Mouse (Mus musculus): ENCODE measurements around the gene Tagap1. TPM values are rescaled to one million over a fixed set of nuclear protein-coding genes. Genes with fewer than 3 reads are reported as not detected.
"Not testable (repeated sequence)": the region's sequence is repeated elsewhere in the genome, so short reads cannot be mapped to it uniquely, and the experiment has no call there.

Tagap1 gene
- polyA plus RNA-seq, 1 experiment from 2014 or later = 10.1 TPM

GRCm38 (mm10) chr17:6974985-6975384, 14.0 kb upstream of the Tagap1 start:
- WGBS (ENCODE audit: missing documents) = no CpG with 5 or more reads among the region's 3 CpGs
- H3K79me2 ChIP-seq (ENCODE audit: inconsistent target); H3K27ac ChIP-seq; H3K4me3 ChIP-seq (ENCODE audit: inconsistent target); H3K36me3 ChIP-seq (ENCODE audit: inconsistent target): not testable (repeated sequence)

DNA sequence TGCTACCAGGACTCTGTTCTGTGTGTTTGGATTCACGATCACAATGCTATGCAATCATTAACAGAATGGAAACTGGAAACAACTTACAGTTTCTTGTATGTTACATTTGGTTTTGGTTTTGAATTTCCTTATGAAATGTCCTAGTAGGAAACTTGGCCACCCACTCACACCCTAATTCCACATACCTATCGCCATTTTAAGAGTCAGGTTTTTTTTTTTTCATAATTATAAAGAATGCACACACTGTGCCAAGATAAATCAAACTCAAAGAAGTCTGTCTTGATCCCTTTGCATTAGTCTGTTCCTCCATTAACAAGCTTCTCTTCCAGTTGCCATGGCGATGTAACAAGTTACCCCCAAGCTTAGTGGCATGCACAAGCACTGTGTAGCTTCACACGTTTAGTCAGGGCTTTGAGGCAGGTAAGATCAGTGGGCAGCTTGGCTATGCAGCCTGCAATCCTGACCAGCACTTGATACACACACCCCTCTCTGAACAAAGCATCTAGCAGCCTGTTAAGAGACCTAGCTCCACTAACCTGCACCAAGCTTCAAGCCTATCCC, 12.0 kb upstream of the Tagap1 start:
- H3K4me3 ChIP-seq (ENCODE audit: inconsistent target); H3K36me3 ChIP-seq (ENCODE audit: inconsistent target); H3K27ac ChIP-seq; H3K79me2 ChIP-seq (ENCODE audit: inconsistent target): not testable (repeated sequence)
- WGBS (ENCODE audit: missing documents) = 97% methylated on average over 3 of the region's 4 CpGs

DNA sequence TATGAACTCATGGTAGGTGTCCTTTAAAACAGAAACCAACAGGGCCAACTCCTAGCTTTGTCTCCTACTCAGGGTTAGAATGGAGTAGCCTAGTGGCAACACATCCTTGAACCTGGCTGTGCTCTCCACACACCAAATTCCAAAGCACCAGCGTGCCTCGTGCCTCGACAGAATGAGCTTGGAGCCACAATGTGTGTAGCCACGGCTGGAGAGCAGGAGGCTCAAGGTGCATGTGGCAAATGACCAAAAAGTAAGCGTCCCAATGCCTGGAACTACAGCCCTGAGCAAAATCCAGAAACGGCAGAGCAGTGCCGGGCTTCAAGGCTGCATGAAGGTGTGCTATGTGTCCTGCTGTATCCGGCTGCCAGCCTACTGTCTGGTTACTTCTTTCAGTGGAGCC, 10.3 kb upstream of the Tagap1 start:
- H3K27ac ChIP-seq; H3K79me2 ChIP-seq (ENCODE audit: inconsistent target); H3K4me3 ChIP-seq (ENCODE audit: inconsistent target); H3K36me3 ChIP-seq (ENCODE audit: inconsistent target): not testable (repeated sequence)
- 100% methylated on average over 1 of the region's 8 CpGs for WGBS (ENCODE audit: missing documents)

- no CpG with 5 or more reads among the region's 8 CpGs for WGBS (ENCODE audit: missing documents)
- H3K36me3 ChIP-seq (ENCODE audit: inconsistent target); H3K27ac ChIP-seq; H3K79me2 ChIP-seq (ENCODE audit: inconsistent target); H3K4me3 ChIP-seq (ENCODE audit: inconsistent target): not testable (repeated sequence)
Measured at GRCm38 (mm10) chr17:6970334-6970733, 9.4 kb upstream of the Tagap1 start, which contains the start of gene Rnaset2b. Gene Rnaset2b (plus strand): TSS chr17:6970634.

DNA sequence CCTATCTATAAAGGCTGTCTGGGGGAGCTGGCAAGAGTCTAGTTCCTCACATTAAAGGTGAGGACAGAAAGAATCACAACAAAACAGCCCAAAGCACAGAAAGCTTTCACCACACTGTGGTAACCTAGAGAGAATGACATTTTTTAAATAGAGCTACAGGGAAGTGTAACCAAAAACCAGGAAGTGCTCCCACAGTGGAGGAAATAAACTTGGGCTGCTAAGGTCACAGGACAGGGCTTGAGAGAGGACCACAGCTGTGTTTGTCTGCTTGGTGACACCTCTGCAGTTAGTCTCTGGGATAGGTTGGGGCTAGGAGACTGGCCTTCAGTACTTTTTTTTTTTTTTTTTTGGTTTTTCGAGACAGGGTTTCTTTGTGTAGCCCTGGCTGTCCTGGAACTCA, 6.7 kb upstream of the Tagap1 start:
- not testable (repeated sequence) for H3K79me2 ChIP-seq (ENCODE audit: inconsistent target); H3K27ac ChIP-seq; H3K36me3 ChIP-seq (ENCODE audit: inconsistent target); H3K4me3 ChIP-seq (ENCODE audit: inconsistent target)
- no CpG with 5 or more reads among the region's 1 CpGs for WGBS (ENCODE audit: missing documents)

- H3K36me3 ChIP-seq (ENCODE audit: inconsistent target); H3K4me3 ChIP-seq (ENCODE audit: inconsistent target); H3K27ac ChIP-seq; H3K79me2 ChIP-seq (ENCODE audit: inconsistent target): not testable (repeated sequence)
- WGBS (ENCODE audit: missing documents) = 0% methylated on average over 2 of the region's 6 CpGs
Measured at GRCm38 (mm10) chr17:6965364-6965763, 4.4 kb upstream of the Tagap1 start.

DNA sequence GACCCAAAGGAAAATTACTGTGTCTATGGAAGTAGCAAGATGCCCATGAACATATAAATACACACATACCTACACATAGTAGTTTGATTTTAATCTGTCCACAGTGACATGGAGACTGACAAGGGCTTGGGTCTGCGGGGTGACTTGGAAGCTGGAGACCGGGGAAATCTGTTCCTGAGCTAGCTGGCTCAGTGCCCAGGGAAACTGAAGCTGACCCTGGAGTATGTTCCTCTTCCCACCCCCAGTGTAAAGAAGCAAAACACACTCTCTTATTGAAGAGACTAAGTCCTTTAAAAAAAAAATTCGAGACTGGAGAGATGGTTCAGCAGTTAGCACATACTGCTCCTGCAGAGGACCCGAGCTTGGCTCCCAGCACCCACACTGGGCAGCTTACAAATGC, 2.0 kb upstream of the Tagap1 start:
- WGBS (ENCODE audit: missing documents) = 5% methylated on average over 2 of the region's 4 CpGs
- H3K36me3 ChIP-seq (ENCODE audit: inconsistent target); H3K4me3 ChIP-seq (ENCODE audit: inconsistent target); H3K27ac ChIP-seq; H3K79me2 ChIP-seq (ENCODE audit: inconsistent target): not testable (repeated sequence)

- 83% methylated on average over 1 of the region's 6 CpGs for WGBS (ENCODE audit: missing documents)
Measured at GRCm38 (mm10) chr17:6962339-6962738, 1.4 kb upstream of the Tagap1 start.

GRCm38 (mm10) chr17:6961181-6962000, 435 bp upstream of the Tagap1 start:
- WGBS (ENCODE audit: missing documents) = 0% methylated on average over 4 of the region's 48 CpGs
- H3K27ac ChIP-seq = peak overlapping the region; percentile 33
- H3K4me3 ChIP-seq (ENCODE audit: inconsistent target) = peak overlapping the region; percentile 19; the same call in 1 of the 2 replicates
- not testable (repeated sequence) for H3K79me2 ChIP-seq (ENCODE audit: inconsistent target); H3K36me3 ChIP-seq (ENCODE audit: inconsistent target)

More at GRCm38 (mm10) chr17:6962339-6962738, 1.4 kb upstream of the Tagap1 start:
- H3K36me3 ChIP-seq (ENCODE audit: inconsistent target); H3K4me3 ChIP-seq (ENCODE audit: inconsistent target); H3K79me2 ChIP-seq (ENCODE audit: inconsistent target); H3K27ac ChIP-seq: not testable (repeated sequence)

DNA sequence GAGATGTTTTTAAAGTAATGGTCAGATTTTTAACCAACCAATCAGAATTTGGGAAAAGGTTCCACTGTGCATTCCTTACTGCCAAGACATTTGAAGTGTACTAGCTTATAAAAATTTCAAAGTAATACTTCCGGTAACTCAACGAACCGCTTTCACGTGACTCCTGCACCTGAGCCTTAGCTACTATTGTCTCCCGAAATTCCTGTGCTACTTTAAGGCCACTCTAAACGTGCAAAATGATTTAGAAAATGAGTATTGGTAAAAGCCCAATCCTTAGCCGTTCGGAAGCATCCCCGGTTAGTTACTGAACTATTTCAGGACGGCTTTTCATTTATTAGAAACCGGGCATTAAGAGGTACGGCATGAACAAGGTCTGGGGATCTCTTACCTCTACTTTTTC, 607 bp downstream of the Tagap1 start:
- WGBS (ENCODE audit: missing documents) = 0% methylated on average over 4 of the region's 12 CpGs
- peak overlapping the region; percentile 30 for H3K4me3 ChIP-seq (ENCODE audit: inconsistent target)
- not testable (repeated sequence) for H3K27ac ChIP-seq; H3K79me2 ChIP-seq (ENCODE audit: inconsistent target); H3K36me3 ChIP-seq (ENCODE audit: inconsistent target)

DNA sequence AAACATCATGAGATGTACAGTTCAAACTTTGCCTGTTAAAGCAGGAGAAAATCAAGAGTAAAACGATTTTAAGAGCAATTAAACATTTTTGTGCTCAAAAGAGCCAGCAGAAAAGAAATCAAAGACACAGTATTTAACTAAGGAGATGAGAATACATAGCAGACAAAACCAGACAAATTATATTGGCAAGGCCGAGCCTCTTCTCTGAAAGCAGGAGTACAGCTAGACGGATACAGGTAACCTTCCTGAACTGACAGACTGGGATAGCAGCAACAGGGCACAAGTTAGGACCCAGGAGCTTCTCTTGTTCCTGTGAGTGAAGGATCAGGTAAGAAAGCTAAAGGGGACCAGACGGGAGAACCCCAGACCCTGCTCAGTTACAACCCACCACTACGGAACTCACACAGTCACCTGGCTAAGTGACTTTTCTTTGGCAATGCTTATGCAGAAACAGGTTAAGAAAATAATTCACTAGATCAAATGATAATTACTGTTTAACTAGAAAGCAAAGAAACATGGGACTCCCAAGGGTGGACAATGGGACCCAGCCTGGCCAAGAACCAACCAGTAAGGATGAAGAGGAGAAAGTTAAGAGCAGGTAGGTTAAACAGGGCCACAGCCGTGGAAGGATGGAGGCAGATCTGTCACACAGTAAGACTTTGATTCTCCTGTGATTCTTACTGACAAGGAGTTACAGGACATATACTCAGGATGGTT, 1.3 kb downstream of the Tagap1 start:
- peak overlapping the region; percentile 30; the same call in 1 of the 2 replicates for H3K4me3 ChIP-seq (ENCODE audit: inconsistent target)
- 53% methylated on average over 3 of the region's 6 CpGs for WGBS (ENCODE audit: missing documents)
- not testable (repeated sequence) for H3K79me2 ChIP-seq (ENCODE audit: inconsistent target); H3K27ac ChIP-seq; H3K36me3 ChIP-seq (ENCODE audit: inconsistent target)

DNA sequence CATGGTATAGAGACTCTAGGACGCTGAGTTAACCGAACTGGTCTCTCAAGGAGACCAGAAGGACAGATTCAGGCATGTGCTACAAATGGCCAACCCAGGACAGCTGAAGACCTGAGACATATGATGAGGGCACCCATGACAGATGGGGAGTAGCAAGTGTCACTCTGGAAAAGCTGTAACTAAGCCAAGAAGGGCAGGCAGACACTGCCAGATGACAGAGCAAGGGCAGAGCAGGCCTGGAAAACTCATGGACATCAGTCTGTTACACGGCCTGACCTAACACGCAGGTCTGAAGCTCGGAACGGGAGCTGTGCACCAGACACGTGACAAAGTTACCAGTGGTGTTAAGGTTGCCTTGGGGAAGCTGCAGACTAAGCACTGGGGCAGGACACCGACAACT, 2.1 kb downstream of the Tagap1 start:
- no CpG with 5 or more reads among the region's 8 CpGs for WGBS (ENCODE audit: missing documents)
- not testable (repeated sequence) for H3K79me2 ChIP-seq (ENCODE audit: inconsistent target); H3K4me3 ChIP-seq (ENCODE audit: inconsistent target); H3K27ac ChIP-seq; H3K36me3 ChIP-seq (ENCODE audit: inconsistent target)

- 0% methylated on average over 7 of the region's 9 CpGs for WGBS (ENCODE audit: missing documents)
Measured at GRCm38 (mm10) chr17:6948769-6949228, 12.2 kb downstream of the Tagap1 start.

DNA sequence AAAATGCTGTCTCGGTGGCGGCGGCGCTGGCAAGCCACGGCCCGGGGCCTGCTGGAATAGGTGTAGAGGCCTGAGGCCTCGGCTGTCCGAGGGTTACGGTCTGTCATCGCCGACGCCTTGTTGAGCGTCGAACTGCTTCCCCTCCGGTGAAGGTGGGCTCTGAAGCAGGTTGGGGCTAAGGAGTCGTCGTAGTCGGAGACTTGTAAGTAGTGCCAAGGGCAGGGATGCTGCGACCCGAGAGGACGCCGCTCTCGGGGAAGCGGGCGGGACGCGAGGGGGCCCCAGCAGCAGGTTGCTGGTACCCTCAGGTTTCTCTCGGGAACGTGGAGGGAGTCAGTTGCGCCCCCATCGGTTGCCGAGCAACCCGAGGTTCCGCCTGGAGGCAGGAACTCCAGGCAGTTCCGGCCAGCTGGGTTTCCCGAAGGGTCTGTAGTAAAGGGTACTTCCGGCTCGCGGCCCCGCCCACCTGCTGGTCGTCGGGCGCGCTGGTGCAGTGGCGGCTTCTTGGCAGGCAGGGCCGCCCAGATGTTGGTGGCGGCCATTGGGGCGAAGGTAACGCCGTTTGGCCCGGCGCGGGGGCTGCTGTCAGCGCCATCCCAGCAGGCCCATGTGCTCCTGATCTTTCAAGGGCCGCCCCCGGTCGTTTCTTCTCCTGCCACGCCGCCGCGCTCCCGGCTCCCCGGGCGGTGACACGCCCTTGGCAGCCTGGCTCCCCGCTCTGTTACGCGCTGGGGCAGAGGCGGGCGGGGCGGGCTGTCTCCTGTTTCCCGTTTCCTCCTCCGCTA, 12.8 kb downstream of the Tagap1 start, which contains the start of gene Rsph3b:
Gene Rsph3b, minus strand, starts transcription at position 699 of the 785 bp plus-strand sequence.
- WGBS (ENCODE audit: missing documents) = under 1% methylated on average over 58 of the region's 73 CpGs
- Histone ChIP-seq H3K4me3 (ENCODE audit: inconsistent target) (peak within 1 kb of the TSS; percentile 40), H3K27ac (peak within 1 kb of the TSS; percentile 22)
- not testable (repeated sequence) for H3K36me3 ChIP-seq (ENCODE audit: inconsistent target); H3K79me2 ChIP-seq (ENCODE audit: inconsistent target)

More at GRCm38 (mm10) chr17:6948769-6949228, 12.2 kb downstream of the Tagap1 start:
- H3K79me2 ChIP-seq (ENCODE audit: inconsistent target); H3K36me3 ChIP-seq (ENCODE audit: inconsistent target): not testable (repeated sequence)
- H3K4me3 ChIP-seq (ENCODE audit: inconsistent target) = peak overlapping the region; percentile 21; the same call in 1 of the 2 replicates
- H3K27ac ChIP-seq = peak overlapping the region; percentile 22

All from macrophage (primary cell).